Mouse (Mus musculus) CD4-positive, CD25-positive, alpha-beta regulatory T cell (primary cell): ENCODE data around the gene Ccnc. TPM values are rescaled to one million over a fixed set of nuclear protein-coding genes. Genes with fewer than 3 reads are reported as not detected.

Experiments used
- polyA plus RNA-seq: library from polyadenylated mRNA; unstranded; fragments of 100-300 nt; shearing (Covaris generic); gene quantifications from one replicate; pipeline ENCODE4 v1.2.1, GENCODE M21; 2017

Ccnc gene
- 33.3 TPM for polyA plus RNA-seq

DNA sequence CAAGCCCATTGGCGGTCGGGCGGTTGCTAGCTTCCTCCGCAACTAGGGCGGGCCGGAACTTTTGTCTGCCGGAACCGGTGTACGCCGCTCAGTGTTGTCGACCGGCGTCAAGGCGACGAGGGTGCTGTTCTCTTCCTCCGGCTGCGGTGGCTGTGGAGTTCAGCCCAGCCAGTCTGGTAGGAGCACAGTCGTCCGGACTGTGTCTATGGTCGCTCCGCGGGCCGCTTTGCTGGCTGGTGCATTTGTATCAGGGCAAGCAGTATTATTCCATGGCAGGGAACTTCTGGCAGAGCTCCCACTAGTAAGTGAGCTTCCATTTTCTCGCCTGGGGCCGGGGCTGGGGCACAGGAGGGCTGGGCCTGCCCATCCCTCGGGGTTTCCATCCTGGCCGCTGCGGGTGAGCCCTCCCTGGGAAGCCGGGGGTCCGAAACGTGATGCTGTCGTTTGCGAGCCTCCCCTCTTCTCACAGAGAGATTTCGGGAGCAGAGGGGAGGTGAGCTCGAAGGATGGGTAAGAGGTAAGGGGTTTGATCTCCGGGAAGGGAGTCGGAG is at the start of gene Ccnc:
Ccnc (plus strand) TSS at position 87 of the 551 bp plus-strand sequence.

DNA sequence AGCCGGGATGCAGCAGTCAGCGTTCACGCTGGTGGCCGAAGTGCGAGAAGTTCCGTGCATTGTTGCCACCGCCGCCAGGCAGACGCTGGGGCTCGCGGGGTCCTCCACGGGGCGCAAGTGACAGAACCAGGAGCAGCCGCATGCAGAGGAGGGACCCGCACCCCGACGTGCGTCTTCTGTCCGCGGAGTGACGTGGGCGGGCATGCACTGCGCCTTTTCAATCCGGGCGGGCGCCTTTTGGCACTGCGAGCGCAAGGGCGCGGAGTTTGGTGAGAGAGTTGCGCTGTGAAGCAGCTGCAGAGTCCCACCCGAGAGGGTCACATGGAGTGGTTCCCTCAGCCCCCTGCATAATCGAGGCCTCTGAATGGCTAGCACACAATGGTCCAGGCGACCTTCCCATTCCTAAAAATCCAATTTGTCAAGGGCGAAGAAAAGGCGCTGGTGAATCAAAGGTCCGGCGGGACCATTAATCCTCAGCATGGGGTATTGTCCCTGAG is 41.9 kb upstream of the Ccnc start, which contains the start of gene Prdm13:
Prdm13 (minus strand) TSS at position 369 of the 497 bp plus-strand sequence.

DNA sequence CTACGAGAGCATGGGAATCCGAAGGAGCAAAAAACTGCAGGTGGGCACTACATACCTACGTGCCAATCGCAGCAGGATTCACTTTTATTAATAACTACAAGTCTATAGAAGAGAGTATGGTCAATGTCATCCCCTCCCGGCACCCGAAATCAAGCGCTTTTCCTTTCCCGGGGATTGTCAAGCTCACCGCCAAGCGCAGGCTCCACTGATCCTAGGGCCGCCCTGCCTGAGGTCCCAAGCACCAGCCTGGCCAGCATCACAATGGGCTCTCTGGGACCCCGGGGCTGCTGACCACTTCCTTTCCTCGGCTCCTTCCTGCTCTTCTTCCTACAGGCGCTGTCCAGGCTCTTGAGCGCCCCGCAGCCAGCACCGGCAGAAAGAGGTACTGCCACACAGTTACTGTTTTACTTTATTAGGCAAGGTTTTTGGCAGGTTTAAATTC is 39.4 kb downstream of the Ccnc start, which contains the start of the genes Usp45 and Tstd3:
Usp45 (plus strand) TSS at position 294 of the 442 bp plus-strand sequence.
Tstd3 (minus strand) TSS at position 350 of the 442 bp plus-strand sequence.

Other genes with a start within 250 kb of the Ccnc start
- gene Prdm13, start 41.7 kb upstream of the Ccnc start, polyA plus RNA-seq: 0.10 TPM
- gene Usp45, start 39.5 kb downstream of the Ccnc start, polyA plus RNA-seq: 19.0 TPM
- gene Tstd3, start 39.5 kb downstream of the Ccnc start, polyA plus RNA-seq: 17.9 TPM
- gene Pnisr, start 119.9 kb downstream of the Ccnc start, polyA plus RNA-seq: 185 TPM
- 10.4 TPM for gene Coq3, start 152.0 kb downstream of the Ccnc start, polyA plus RNA-seq
- not detected for gene Faxc, start 203.6 kb downstream of the Ccnc start, polyA plus RNA-seq